Mouse (Mus musculus) heart, postnatal 14 days (tissue): ENCODE measurements around the gene Cdadc1. TPM values are rescaled to one million over a fixed set of nuclear protein-coding genes. Genes with fewer than 3 reads are reported as not detected.
"Not testable (repeated sequence)": the region's sequence is repeated elsewhere in the genome, so short reads cannot be mapped to it uniquely, and the experiment has no call there.

Experiments
- DNase-seq, 2 experiments: peaks; one replicate each; pipeline ENCODE4 v3.0.0; 2021 to 2022
- intact Hi-C: fragments of 180-260 bp; cut with DNase I; formaldehyde crosslinking; loops from one replicate; pipeline ENCODE4 v1.15.1; 2025
- total RNA-seq, 2 experiments: library from RNA; stranded (reverse); gene quantifications; 2 replicates each; pipeline ENCODE4 v1.2.3; 2021

Cdadc1 gene
- total RNA-seq, 2 experiments from 2014 or later: 36.8 to 42.9 TPM

- no peak for DNase-seq
- intact Hi-C loops: no loop called here
These were observed 26.6 kb upstream of the Cdadc1 start for GRCm38 (mm10) chr14:59624326-59624885.

GRCm38 (mm10) chr14:59616802-59617201 is 19.0 kb upstream of the Cdadc1 start:
- intact Hi-C loops: no loop called here
- no peak for DNase-seq

GRCm38 (mm10) chr14:59614149-59614548 is 16.4 kb upstream of the Cdadc1 start:
- intact Hi-C loops, DNase-seq: not testable (repeated sequence)

- intact Hi-C loops: loop anchor here (2.0 kb wide), 1 partner anchor 330 kb away; no protein-coding TSS in a partner anchor
- peak; percentile 69 to 82 for DNase-seq
These were observed 15.3 kb upstream of the Cdadc1 start for GRCm38 (mm10) chr14:59612920-59613625.

- DNase-seq: no peak
- intact Hi-C loops: loop anchor here (10.0 kb wide), 1 partner anchor 1088 kb away; no protein-coding TSS in a partner anchor
These were observed 9.3 kb upstream of the Cdadc1 start for GRCm38 (mm10) chr14:59607021-59607420.

GRCm38 (mm10) chr14:59605671-59606353 is 8.1 kb upstream of the Cdadc1 start:
- intact Hi-C loops: loop anchor here (1.0 to 10.0 kb wide), 2 partner anchors 410 to 1089 kb away; no protein-coding TSS in a partner anchor
- DNase-seq: peak; percentile 65 to 81

- peak; percentile 21 to 36 for DNase-seq
These were observed 6.4 kb upstream of the Cdadc1 start for GRCm38 (mm10) chr14:59604002-59604645.

GRCm38 (mm10) chr14:59598260-59598627 is 485 bp upstream of the Cdadc1 start:
- intact Hi-C loops: no loop called here
- DNase-seq: no peak

More at GRCm38 (mm10) chr14:59604002-59604645, 6.4 kb upstream of the Cdadc1 start:
- intact Hi-C loops: loop anchor here (10.0 kb wide), 1 partner anchor 1091 kb away; no protein-coding TSS in a partner anchor

- intact Hi-C loops: no loop called here
- no peak for DNase-seq
These were observed 2.8 kb downstream of the Cdadc1 start for GRCm38 (mm10) chr14:59594988-59595387.

- intact Hi-C loops: no loop called here
These were observed 5.2 kb downstream of the Cdadc1 start for GRCm38 (mm10) chr14:59592593-59592992.

GRCm38 (mm10) chr14:59591901-59592300 is 5.9 kb downstream of the Cdadc1 start:
- intact Hi-C loops: no loop called here
- no peak for DNase-seq

More at GRCm38 (mm10) chr14:59592593-59592992, 5.2 kb downstream of the Cdadc1 start:
- DNase-seq: no peak

GRCm38 (mm10) chr14:59590614-59591013 is 7.1 kb downstream of the Cdadc1 start:
- intact Hi-C loops: no loop called here
- DNase-seq: peak in 1 of 2 experiments; percentile 34

GRCm38 (mm10) chr14:59576385-59576784 is 21.4 kb downstream of the Cdadc1 start:
- DNase-seq: no peak
- intact Hi-C loops: no loop called here

- DNase-seq: no peak
- intact Hi-C loops: no loop called here
These were observed 31.0 kb downstream of the Cdadc1 start for GRCm38 (mm10) chr14:59566756-59567155.

- intact Hi-C loops: loop anchor here (2.0 to 10.0 kb wide), 4 partner anchors 167 to 401 kb away; no protein-coding TSS in a partner anchor
- no peak for DNase-seq
These were observed 39.9 kb downstream of the Cdadc1 start for GRCm38 (mm10) chr14:59557886-59558285.

GRCm38 (mm10) chr14:59557071-59557470 is 40.7 kb downstream of the Cdadc1 start:
- no peak for DNase-seq
- intact Hi-C loops: loop anchor here (2.0 to 10.0 kb wide), 4 partner anchors 166 to 400 kb away; no protein-coding TSS in a partner anchor

GRCm38 (mm10) chr14:59555928-59556531 is 41.7 kb downstream of the Cdadc1 start:
- DNase-seq: peak; percentile 79 to 90
- intact Hi-C loops: loop anchor here (1.0 to 10.0 kb wide), 5 partner anchors 88 to 399 kb away; no protein-coding TSS in a partner anchor

GRCm38 (mm10) chr14:59555018-59555417 is 42.7 kb downstream of the Cdadc1 start:
- intact Hi-C loops: loop anchor here (5.0 to 10.0 kb wide), 3 partner anchors 223 to 398 kb away; no protein-coding TSS in a partner anchor
- no peak for DNase-seq

GRCm38 (mm10) chr14:59554025-59554424 is 43.7 kb downstream of the Cdadc1 start:
- intact Hi-C loops: loop anchor here (10.0 kb wide), 1 partner anchor 309 kb away; no protein-coding TSS in a partner anchor
- DNase-seq: peak in 1 of 2 experiments; percentile 15

GRCm38 (mm10) chr14:59551956-59552355 is 45.8 kb downstream of the Cdadc1 start:
- intact Hi-C loops: loop anchor here (10.0 kb wide), 1 partner anchor 307 kb away; no protein-coding TSS in a partner anchor
- no peak for DNase-seq
